Mouse (Mus musculus) kidney, postnatal 0 days (tissue): ENCODE results near the gene Gm21028. TPM values are rescaled to one million over a fixed set of nuclear protein-coding genes. Genes with fewer than 3 reads are reported as not detected.
"Not testable (repeated sequence)": the region's sequence is repeated elsewhere in the genome, so short reads cannot be mapped to it uniquely, and the experiment has no call there.

Source experiments
- ATAC-seq: fragments of 200-750 bp; cut with Nextera tagmentation; replicated peaks from 2 replicates; pipeline ENCODE4 v1.8.0; 2017; ENCODE audit warnings: low read depth, moderate number of reproducible peaks, moderate TSS enrichment, moderate library complexity; ENCODE audit not compliant: low FRiP score
- DNase-seq: peaks from one replicate; pipeline ENCODE4 v3.0.0-alpha.2; 2016; ENCODE audit warnings: low spot score
- H3K27ac ChIP-seq: fragments of 300-500 bp; sonication (generic); 2 replicates; pipeline ENCODE4 v1.5.1; 2014; ENCODE audit warnings: mild to moderate bottlenecking
- H3K27me3 ChIP-seq: fragments of 300-500 bp; sonication (generic); 2 replicates; pipeline ENCODE4 v1.6.1; 2014; ENCODE audit warnings: low read length, mixed read lengths; ENCODE audit not compliant: insufficient read depth
- H3K36me3 ChIP-seq: fragments of 300-500 bp; sonication (generic); 2 replicates; pipeline ENCODE4 v1.6.1; 2014; ENCODE audit warnings: low read length, mixed read lengths; ENCODE audit not compliant: insufficient read depth
- H3K4me1 ChIP-seq: fragments of 300-500 bp; sonication (generic); replicated peaks from 2 replicates; pipeline ENCODE4 v1.6.1; 2014; ENCODE audit warnings: antibody characterized with exemption, low read length, mixed read lengths; ENCODE audit not compliant: insufficient read depth
- H3K4me2 ChIP-seq: fragments of 300-500 bp; sonication (generic); 2 replicates; pipeline ENCODE4 v1.6.1; 2014; ENCODE audit warnings: mild to moderate bottlenecking, low read length, moderate library complexity, mixed read lengths
- H3K4me3 ChIP-seq: fragments of 300-500 bp; sonication (generic); replicated peaks from 2 replicates; pipeline ENCODE4 v1.5.1; 2014; ENCODE audit warnings: low read depth, low read length
- H3K9ac ChIP-seq: fragments of 300-500 bp; sonication (generic); 2 replicates; pipeline ENCODE4 v1.6.1; 2014; ENCODE audit warnings: low read depth, low read length
- H3K9me3 ChIP-seq: fragments of 300-500 bp; sonication (generic); replicated peaks from 2 replicates; pipeline ENCODE4 v1.6.1; 2016; ENCODE audit warnings: low read length, inconsistent platforms, mixed read lengths
- CTCF ChIP-seq: IDR thresholded peaks from 2 replicates; pipeline ENCODE4 v1.5.1; 2016; ENCODE audit warnings: antibody characterized with exemption, low read depth, mild to moderate bottlenecking, moderate library complexity
- WGBS: fragments of 180-500 bp; shearing (Covaris S2); extraction: QIAGEN DNeasy Blood & Tissue Kit; methylation state at CpG from one replicate; pipeline ENCODE4 v1.1.7; 2014; 5-methylcytosine and 5-hydroxymethylcytosine counted together
- microRNA-seq: library from miRNA; unstranded; fragments of <30 nt; microRNA quantifications from one replicate; pipeline ENCODE4, GENCODE M21; 2016
- polyA plus RNA-seq: library from polyadenylated mRNA; unstranded; fragments of >200 nt; fragmentation: Nextera tagmentation; extraction: Ambion mirVana; gene quantifications from 2 replicates; pipeline ENCODE4 v1.2.1, GENCODE M21; 2015

The Gm21028 gene
- 4.3 TPM in 1 of 2 replicates, not detected in the other for polyA plus RNA-seq

GRCm38 (mm10) chr7:42578488-42578887 is at the start of gene Gm21028:
TSS of gene Gm21028 (minus strand) at chr7:42578588.
- no peak within 1 kb of the TSS for H3K4me3 ChIP-seq
- no peaks in the 10 kb centered on the region for H3K4me1 ChIP-seq
- H3K27me3 ChIP-seq: no peaks in the 10 kb centered on the region
- no peak for DNase-seq
- no peak for TF ChIP-seq CTCF
- ATAC-seq: no peak
- no peak within 1 kb of the TSS for H3K27ac ChIP-seq
- H3K9ac ChIP-seq: no peak within 1 kb of the TSS
- H3K4me2 ChIP-seq: no peak within 1 kb of the TSS
- 95% methylated on average over 5 of the region's 5 CpGs for WGBS
- peaks cover 4% of the 10 kb centered on the region; the same call in 1 of the 2 replicates for H3K36me3 ChIP-seq
- peaks cover 9% of the 10 kb centered on the region for H3K9me3 ChIP-seq

DNA sequence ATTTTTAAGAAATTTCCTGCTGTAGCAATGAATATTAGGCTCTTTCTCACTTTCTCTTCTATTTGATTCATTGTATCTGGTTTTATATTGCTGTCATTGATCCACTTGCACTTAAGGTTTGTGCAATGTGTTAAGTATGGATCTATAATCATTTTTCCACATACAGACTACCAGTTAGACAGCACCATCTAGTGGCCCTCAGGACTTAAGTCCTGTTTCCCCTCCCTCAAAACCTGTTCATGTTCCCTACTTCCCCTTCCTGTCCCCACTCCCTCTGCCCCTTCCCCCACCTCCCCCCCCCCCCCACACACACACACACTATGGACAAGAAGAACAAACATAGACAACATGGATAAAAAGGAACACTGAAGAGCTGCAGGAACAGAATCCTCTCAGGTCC is 17.3 kb upstream of the Gm21028 start:
- H3K27ac ChIP-seq, H3K27me3 ChIP-seq, H3K4me2 ChIP-seq, DNase-seq, H3K9ac ChIP-seq, H3K4me3 ChIP-seq, ATAC-seq, H3K9me3 ChIP-seq, H3K4me1 ChIP-seq, H3K36me3 ChIP-seq: not testable (repeated sequence)

GRCm38 (mm10) chr7:42592413-42592812 is 14.0 kb upstream of the Gm21028 start, which contains the start of gene Zfp977:
TSS of gene Zfp977 (minus strand) at chr7:42592547.
- H3K27me3 ChIP-seq, H3K4me1 ChIP-seq, H3K36me3 ChIP-seq, ATAC-seq, DNase-seq, H3K9me3 ChIP-seq, H3K27ac ChIP-seq, H3K4me2 ChIP-seq, H3K9ac ChIP-seq, H3K4me3 ChIP-seq: not testable (repeated sequence)
- WGBS: 91% methylated on average over 11 of the region's 11 CpGs

DNA sequence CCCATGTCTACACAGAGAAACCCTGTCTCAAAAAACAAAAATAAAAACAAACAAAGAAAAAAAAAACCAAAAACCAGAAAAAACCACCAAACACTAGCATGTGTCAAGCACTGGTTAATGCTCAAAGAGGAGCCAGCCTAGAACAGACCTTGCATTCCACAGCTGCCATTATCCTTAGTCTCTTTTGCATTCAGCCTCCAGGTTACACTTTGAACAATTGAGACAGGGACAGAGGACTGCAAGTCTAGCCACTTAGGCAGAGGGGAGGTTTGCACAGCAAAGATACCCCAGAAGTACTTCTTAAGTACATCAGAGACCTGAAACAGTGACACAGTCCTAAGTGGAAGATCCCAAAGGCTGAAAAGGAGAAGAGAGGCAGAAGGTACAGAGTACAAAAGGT is 12.9 kb upstream of the Gm21028 start:
- not testable (repeated sequence) for H3K27ac ChIP-seq, H3K9ac ChIP-seq, DNase-seq

GRCm38 (mm10) chr7:42551766-42552165 is 26.6 kb downstream of the Gm21028 start:
- Histone ChIP-seq H3K27ac (no peak overlapping the region), H3K4me3 (no peak overlapping the region), H3K4me2 (no peak overlapping the region), H3K27me3 (no peaks in the 10 kb centered on the region), H3K36me3 (no peaks in the 10 kb centered on the region), H3K9me3 (no peaks in the 10 kb centered on the region), H3K4me1 (no peaks in the 10 kb centered on the region), H3K9ac (no peak overlapping the region)
- no peak for ATAC-seq
- WGBS: 81% methylated on average over 3 of the region's 3 CpGs
- TF ChIP-seq CTCF: no peak
- DNase-seq: no peak

More for the DNA sequence above, 12.9 kb upstream of the Gm21028 start:
- not testable (repeated sequence) for H3K27me3 ChIP-seq, H3K4me1 ChIP-seq, H3K4me2 ChIP-seq, H3K36me3 ChIP-seq, H3K9me3 ChIP-seq, ATAC-seq, H3K4me3 ChIP-seq

Small RNAs within 50 kb of the gene (microRNA-seq; reads per million reads assigned to microRNA genes)
- gene Gm24938: not detected

Other genes starting within 250 kb of the Gm21028 start
- not detected in 2 replicates for gene 4933421I07Rik, start 130.5 kb downstream of the Gm21028 start, polyA plus RNA-seq
- gene Zfp141, start 72.8 kb downstream of the Gm21028 start, polyA plus RNA-seq: 6.4 and 6.9 TPM in 2 replicates
- 1.1 and 1.4 TPM in 2 replicates for gene Zfp977, start 14.0 kb upstream of the Gm21028 start, polyA plus RNA-seq
- 2.4 and 2.6 TPM in 2 replicates for gene Zfp976, start 64.0 kb upstream of the Gm21028 start, polyA plus RNA-seq
- gene Zfp975, start 114.2 kb upstream of the Gm21028 start, polyA plus RNA-seq: 5.1 and 5.7 TPM in 2 replicates
- gene Gm17067, start 148.4 kb upstream of the Gm21028 start, polyA plus RNA-seq: not detected in 2 replicates
- gene Vmn2r62, start 214.9 kb upstream of the Gm21028 start, polyA plus RNA-seq: not detected in 2 replicates